Mouse (Mus musculus) G1E-ER4 (cell line): Measurements from ENCODE around the gene Mfsd5. TPM values are rescaled to one million over a fixed set of nuclear protein-coding genes. Genes with fewer than 3 reads are reported as not detected.

Source experiments
- GATA1 ChIP-seq: IDR thresholded peaks from one replicate; pipeline ENCODE4 v1.8.0; 2012; ENCODE audit warnings: low read length, inconsistent platforms
- polyA plus RNA-seq: library from polyadenylated mRNA; stranded (reverse); fragments of >175 nt; gene quantifications from 2 replicates; pipeline ENCODE4 v1.2.3, GENCODE M21; 2012

Gene Mfsd5
- polyA plus RNA-seq, 1 experiment, result 76.7 TPM

DNA sequence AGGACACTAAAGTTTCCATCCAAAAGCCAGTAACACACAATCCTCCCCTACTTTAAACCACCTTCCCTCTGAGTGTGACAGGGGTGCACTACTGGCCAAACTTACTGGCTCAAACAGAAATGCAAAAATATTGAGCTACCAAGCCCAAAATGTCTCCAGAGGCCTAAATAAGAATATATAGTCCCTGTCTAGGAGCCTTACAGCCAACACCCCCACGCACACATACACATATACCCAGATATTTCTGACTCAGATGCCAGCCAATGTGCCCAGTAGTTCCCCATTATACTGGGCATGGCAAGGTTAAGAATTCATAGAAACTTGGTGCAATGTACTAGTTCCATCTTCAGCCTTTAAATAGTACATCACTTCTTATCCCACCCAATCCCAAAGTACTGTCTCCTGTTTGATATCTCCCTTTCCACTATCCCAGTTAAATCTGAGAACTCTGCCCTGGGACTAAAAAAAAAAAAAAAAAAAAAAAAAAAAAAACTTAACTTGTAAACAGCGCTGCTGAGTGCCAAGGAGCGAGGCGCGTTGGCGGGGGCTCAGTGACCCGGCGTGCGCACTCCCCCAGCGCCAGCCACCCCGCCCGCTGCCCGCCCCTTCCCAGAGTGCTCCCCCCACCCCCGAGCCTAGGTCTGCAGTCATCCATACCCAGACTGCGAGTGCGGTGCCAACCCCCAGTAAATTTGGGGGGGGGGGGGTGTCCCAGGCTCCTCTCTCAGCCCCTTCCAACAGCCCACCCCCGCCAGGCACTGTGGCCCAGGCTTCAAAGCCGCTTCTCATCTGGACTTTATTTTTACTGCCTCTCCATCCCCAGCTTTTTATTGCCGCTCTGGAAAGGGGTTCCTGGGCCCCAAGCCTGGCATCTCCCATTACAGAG is 34.7 kb upstream of the Mfsd5 start:
- no peak for TF ChIP-seq GATA1

DNA sequence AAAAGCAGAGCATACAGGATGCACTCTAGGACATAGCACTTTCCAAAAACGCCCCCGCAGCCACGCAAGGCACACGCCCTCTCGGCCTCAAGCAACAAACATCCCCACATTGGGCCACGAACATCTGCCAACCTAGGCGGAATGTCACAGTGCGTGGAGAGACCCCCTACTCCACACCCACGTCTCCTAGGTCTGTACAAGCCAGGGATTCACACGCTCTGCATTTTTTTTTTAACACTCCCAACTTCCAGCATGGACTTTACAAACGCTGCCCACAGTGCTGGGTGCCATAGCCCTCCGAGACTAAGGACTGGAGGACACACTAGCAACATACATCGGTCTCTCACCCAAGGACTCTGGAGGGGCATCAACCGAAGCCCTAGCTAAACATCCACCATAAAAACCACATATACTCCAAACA is 33.8 kb upstream of the Mfsd5 start:
- no peak for TF ChIP-seq GATA1

DNA sequence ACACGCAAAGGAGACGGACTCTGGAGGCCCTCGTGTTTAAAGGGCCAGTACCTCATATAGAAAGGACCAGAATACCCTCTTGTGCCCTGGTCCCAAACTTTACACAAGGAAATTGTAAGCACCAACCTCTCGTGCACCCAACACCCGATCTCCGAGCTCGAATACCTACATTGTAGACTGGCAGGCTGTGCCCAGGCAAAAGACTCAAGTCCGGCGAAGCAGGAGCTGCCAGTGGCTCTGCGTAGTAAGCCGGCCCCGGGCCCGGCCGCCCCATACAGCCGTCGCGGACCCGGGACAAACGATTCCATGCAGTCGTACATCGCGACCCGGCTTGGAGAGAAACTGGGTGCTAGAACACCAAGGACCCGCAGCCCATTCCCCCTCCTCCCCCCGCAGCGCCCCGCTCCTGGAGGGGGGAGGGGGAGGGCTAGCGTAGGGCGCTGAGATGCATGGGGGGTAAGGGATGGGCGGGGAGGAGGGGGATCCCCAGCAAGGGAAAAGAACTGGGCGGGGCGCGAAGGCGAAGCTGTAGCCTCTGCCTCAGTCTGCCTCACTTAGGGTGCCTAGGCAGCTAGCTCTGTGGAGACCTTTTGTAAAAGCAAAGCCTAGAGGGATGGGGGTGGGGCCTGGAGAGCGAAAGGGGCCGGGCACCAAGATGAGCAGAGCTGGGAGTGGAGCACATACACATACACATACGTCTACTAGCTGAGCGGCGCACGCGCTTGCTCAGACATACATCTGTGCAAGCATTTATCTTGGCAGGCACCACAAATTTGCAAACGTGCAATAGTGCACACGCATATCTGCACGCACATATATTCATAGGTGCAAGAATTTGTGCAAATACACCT is 33.1 kb upstream of the Mfsd5 start:
- no peak for TF ChIP-seq GATA1

DNA sequence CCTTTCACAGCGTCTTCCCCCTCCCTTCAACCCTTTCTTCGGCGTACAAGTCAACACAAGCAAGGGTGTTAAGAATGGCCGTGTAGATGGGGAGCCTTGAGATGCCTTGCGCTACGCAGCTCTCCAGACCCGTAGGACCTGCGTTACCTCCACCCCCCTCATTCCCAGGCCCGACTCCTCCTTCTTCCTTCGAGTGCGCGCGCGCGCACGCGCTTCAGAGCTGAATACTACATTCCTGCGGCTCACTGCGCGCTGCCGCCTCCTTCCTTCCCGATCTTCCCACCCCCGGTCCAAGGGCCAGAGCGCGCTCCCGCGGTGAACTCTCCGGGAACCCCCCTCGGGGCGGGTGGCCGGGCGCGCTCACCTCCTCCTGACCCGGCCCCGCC is 32.4 kb upstream of the Mfsd5 start:
- TF ChIP-seq GATA1, result no peak

DNA sequence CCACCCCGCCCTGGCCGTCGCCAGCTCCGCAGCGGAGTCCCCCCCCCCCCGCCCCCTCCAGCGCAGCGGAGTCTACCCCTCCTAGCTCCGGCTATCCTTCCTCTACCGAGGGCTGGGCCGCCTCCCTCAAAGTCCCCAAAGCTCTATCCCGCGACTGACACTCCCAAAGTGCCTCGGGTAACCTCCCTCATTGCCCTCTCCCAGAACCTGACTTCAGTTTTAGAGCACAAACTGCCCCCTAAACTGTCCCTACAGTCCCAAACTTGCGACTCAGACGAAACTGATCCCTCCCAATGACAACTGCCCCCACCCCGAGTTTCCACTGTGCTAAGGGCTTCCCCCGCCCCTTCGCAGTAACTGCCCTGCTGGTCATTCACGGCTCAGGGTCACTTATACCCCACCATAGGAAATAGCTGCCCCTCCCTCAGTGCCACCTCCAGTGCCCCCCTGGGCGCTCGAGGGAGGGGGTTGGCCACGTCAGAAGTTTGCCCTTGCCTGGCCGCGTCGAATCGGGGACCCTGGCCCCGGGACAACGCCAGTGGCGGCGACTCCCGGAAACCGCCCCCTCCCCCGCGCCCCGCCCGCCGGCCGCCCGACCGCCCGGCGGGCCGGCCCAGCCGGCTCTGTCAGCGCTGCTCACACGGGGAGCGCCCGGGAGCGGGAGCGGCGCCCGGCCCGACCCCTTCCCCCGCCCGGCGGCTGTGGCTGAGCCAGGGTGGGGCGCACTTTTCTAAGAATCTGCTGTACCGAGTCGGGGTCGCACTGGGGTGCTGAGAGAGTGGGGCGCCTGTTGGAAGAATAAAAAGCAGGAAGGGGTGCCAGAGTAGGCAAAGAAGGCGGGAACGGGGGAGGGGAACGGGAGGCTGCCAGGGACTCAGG is 31.8 kb upstream of the Mfsd5 start:
- no peak for TF ChIP-seq GATA1

DNA sequence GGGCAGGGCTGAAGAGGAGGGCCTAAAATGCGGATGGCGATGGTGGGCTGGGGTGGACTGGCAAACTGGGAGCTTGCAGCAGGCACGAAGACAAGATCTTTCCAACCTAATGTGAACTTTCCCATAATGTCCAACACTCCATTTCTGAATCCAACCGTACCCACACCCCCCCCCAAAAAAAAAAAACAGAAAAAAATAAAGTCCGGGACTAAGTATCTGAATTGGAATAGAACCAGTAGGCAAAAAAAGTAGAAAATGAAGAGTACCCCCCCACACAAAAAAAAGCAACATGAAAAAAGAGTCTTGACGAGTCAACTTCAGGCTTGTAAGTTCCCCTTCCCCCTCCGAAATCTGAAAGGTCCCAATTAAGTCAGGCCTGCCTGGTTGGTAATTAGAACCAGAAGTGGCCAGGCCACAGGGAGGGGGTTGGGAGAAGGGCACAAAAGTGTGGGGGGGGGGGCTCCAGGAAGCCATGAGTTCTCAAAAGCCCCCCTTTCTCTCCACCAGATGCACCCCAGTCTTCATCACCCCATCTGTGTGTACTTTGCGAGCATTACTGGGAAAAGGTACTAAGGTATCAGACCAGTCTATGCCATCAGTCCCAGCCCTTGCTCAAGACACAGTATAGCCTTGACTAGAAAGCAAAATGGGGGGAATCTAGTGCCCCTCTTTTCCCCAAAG is 31.0 kb upstream of the Mfsd5 start:
- no peak for TF ChIP-seq GATA1

DNA sequence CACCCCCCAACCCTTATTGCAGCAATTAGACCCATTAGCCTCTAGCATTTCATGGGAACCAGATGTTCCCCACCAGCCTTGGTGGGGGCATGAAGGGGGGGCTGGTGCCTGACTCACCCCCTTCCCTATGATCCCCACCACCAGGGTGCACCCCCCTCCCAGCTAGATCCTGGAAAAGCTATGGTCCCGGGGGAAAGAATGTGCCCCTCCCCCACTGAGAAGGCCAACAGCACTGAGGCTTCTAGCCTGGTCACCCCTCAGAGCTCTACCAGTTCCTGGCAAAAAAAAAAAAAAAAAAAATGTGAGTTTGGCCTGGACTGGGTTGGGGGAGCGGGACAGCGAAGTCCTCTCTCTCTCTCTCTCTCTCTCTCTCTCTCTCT is 30.5 kb upstream of the Mfsd5 start:
- TF ChIP-seq GATA1, result no peak

DNA sequence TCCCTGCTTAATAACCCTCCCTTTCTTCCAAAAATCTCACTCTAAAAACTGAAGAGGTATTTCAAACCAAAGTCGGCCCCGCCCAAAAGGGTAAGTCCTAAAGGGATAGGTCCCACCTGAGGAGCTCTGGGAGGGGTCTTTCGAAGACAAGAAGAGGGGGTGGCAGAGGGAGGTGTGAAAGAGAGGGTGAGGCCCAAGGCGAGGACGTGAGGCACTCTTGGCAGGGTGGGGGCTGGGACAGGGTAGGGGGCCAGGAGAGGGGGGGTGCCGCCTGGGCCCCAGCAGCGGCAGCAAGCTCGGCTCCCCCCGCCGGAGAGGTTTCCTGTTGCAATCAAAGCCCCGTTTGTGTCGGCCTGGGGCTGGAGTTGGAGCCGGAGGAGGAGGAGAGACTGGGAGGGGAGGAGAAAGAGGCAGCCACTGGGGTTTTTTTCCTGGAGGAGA is 30.0 kb upstream of the Mfsd5 start:
- no peak for TF ChIP-seq GATA1

DNA sequence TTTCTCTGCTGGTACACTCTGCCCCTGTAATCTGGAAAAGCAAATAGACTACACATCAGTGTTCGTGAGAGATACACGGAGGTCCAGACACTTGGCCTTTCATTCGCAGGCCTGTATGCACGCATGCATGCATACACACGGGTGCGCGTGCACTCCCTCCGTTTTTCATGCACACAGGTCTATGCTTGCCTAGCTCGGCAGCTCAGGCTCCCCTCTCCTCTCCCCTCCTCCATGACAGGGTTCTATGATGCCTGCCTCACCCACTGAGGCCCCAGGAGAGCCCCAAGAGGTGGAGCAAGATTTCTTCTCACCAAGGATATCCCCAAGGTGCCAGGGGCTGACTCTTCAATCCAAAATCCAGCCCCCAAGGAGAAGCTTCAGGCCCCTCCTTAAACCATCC is 29.3 kb upstream of the Mfsd5 start:
- TF ChIP-seq GATA1, result no peak

DNA sequence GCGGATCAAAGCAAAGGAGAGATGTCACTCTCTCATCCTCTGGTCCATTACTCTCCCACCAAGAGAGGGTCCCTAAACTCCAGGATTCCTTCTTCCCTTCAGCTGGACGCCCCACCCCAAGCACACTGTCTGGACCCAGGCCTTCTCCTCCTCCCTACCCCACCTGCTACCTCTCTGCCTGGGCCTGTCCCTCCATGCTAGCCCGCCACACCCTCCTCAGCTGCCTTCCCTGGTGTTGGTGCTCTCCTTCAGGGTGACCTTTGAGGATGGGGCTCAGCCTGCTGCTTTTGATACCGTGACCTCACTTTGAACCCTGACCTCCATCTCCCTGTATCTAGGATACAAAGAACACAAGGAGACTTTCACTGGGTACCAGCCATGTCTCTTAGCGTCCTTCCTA is 28.7 kb upstream of the Mfsd5 start:
- TF ChIP-seq GATA1, result no peak

DNA sequence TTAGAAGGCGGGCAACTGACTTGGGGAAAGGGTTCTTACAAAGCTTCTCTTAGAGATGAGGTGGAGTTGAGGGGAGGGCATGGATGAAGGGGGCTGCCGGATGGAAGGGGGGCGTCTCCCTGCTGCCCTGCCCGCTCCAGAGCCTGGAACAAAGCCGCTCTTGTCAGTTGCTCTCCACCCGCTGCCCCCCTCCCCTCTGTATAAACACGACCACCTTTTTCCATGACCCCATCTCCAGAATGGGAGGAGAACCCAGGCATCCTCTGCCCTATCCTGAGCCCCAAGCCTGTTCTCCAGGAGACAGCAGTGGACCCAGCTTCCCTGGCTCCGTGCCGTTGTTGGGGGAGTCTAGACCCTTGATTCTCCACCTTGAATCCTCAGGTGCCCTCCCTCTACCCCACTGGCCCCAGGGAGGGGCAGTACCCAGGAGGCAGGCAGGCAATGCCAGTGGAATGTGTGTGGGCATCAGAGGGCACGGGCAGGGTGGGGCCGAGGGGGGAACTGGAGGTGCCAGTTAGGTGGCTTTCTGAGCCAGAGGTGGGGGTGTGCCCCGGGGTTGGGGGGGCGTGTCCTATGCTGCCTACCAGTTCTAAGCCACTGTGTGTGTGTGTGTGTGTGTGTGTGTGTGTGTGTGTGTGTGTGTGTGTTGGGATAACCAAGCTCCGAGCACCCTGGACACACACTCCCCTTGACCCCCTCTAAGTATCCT is 23.6 kb upstream of the Mfsd5 start:
- TF ChIP-seq GATA1, result no peak

DNA sequence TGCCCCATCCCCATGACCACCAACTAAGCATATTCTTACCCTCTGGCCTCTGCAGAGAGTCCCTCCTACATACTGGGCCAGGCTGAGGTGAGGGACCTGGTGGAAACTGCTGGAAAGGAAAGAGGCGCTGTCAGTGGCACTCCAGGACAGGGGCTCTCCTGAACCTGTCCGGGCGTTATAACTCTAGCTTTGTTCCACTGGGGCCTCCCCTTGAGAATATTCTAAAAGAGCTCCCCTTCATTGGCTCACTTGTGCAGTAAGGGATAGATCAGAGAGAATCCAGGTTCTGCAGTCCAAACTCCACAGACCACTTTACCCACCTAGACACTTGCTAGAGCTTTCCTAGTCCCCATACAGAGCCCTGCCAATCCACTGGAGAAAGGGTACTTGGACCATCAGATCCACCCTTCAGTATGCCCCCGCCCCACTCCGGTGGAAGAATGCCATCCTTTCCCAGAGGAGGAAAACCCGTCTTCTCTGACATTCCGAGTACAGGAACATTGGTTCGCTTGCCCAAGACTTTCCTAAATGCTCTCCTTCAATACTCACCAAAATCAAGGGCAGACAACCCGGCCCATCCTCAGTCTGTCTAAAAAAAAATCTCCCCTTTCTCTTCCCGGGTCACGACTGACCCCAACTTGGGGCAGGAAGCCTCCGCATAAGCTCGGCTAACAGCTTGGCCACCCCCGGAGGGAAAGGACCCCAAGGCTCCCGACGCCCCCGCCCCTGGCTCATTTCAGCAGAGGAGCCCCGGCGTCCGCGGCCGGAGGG is 22.6 kb upstream of the Mfsd5 start:
- no peak for TF ChIP-seq GATA1

DNA sequence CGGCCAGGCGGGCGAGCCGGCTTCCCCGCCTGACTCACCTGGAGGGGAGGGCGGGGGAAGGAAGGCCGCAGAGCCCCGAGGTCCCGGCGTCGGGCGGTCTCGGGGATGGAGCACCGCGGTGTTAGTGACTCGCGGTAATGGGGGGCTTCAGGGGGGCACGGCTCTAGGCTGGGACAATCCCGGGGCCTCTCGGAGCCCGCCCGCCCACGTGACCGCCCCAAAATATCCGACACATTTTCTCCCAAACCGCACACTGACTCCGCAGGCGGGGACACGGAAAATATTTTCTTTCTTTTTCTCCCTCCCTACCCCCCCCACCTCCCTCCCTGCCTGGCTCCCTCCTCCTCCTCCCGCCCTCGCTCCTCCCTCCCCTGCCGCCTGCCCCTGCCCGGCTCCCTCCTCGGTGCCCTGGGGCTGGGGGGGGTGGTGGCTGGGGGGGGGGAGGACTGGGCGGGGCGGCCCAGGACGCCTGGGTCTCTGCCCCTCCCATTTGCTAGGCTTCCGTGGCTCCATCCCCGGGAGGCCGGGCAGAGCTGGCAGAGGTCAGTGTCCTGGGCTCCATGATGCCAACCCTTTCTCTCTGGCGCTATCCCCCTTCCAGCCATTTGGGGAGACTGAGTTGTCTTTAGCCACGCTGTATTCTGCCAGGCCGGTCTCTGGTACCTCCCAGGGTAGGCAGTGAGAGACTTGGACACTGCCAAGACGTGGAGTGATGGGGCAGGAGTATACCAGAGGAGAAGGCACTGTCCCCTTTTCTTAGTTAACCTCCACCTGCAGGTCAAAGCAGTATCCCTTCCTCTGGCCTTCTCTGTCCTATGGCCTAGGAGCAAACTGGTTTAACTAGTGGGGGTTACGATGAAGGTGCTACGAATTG is 21.8 kb upstream of the Mfsd5 start, which contains the start of gene Rarg:
TSS of gene Rarg (minus strand) at position 316 of the 874 bp plus-strand sequence.
- TF ChIP-seq GATA1, result no peak
